Mouse (Mus musculus): Measurements from ENCODE around the gene Uvrag.

Gene Uvrag

GRCm38 (mm10) chr7:98937079-98937813 lies 203.7 kb downstream of the Uvrag start:
- ATAC-seq (ENCODE audit: low TSS enrichment) = no peak

GRCm38 (mm10) chr7:98935757-98936156 lies 205.2 kb downstream of the Uvrag start:
- ATAC-seq (ENCODE audit: low TSS enrichment) = no peak

- no peak for ATAC-seq (ENCODE audit: low TSS enrichment)
These were observed 205.7 kb downstream of the Uvrag start for GRCm38 (mm10) chr7:98935193-98935592.

- no peak for ATAC-seq (ENCODE audit: low TSS enrichment)
These were observed 212.5 kb downstream of the Uvrag start for GRCm38 (mm10) chr7:98928336-98929025.

- no peak for ATAC-seq (ENCODE audit: low TSS enrichment)
These were observed 213.9 kb downstream of the Uvrag start for GRCm38 (mm10) chr7:98926906-98927528.

GRCm38 (mm10) chr7:98924380-98924869 lies 216.5 kb downstream of the Uvrag start:
- peak; percentile 47 for ATAC-seq (ENCODE audit: low TSS enrichment)

DNA sequence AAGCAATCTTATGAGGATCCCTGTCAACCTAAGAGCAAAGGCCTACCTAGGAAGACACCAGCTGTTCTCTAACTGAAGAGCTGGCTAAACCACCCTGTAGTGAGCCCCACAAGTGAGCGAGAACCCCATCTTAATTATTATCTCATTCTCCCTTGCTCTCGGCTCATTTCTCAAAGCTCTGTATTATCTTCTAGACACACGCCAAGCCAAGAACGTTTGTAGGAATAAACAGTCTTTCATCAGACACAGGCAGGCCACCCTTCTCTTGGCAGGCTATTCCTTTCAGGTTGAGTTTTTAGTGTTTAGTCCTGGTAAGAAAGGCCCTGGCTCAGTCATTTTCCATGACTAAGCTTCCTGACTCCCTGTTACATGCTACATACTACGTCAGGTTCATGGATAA lies 218.0 kb downstream of the Uvrag start:
- no peak for ATAC-seq (ENCODE audit: low TSS enrichment)

DNA sequence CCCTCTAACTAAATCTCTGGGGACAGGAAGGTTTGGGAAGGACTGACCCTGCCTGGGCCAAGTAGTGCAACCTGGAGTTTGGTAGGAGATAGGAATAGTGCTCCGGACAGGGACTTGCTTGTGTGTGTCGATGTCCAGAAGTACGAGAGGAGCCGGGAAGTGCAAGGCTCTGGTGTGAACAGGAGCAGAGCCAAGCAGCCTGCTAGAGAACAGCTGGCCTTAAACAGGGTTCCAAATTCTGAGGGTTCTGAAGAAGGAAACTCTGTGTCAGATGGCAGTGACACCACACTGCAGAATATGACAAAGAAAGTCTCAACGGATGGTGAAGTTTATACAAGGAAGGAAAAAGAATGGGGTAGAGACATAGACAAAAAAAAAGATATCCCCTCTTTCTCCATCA lies 223.5 kb downstream of the Uvrag start:
- ATAC-seq (ENCODE audit: low TSS enrichment) = no peak

DNA sequence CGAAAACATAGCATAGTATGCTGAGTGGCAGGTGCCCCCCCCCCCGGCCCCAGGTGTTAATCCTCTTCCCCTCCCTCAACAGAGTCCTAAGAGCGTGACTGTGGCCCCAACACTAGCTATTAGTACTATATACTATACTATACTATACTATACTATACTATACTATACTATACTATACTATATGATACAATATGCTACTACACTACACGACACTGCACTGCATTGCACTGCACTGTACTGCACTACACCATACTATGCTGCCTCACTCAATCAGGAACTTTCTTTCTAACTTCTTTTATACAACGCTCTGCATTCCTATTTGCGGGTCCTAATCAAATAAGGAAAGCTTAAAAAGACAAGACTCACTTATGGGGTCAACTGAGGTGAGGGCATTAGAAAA lies 224.4 kb downstream of the Uvrag start:
- ATAC-seq (ENCODE audit: low TSS enrichment) = no peak

DNA sequence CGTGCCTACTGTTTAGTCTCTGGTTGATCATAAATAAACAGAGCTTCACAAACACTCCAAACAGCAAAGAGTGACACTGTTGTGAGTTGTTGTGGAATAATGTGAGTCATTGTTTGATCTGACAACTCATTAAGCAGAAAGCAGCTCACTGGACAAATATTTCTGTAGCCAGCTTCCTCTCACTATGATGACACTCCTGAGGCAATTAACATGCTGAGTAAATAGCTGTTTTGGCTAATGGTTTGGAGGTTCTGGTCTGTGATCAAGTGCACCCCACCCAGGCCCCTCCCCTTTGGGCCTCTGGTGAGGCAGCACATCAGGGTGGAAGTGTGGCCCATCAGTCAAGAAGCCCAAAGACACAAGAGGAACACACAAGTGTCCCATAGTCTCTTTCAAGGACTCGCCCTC lies 228.0 kb downstream of the Uvrag start:
- ATAC-seq (ENCODE audit: low TSS enrichment) = no peak

DNA sequence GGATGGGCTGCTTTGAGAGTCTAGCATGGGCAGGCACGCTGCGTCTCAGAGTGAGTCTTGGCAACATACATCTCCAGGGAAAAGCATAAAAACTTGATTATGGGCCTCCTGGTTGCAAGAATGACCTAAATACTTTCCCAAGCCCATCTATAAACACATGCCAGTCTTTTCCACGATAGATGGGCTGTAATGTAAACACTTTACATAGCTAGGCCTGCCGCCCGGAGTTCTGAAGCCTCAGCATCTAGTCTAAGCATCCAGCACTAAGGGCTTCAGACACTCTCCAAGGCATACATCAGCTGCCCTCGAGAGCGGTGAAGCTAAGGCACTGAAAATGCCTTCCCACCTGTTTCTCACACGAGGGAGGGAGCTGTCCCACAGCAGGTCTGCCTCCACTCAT lies 229.7 kb downstream of the Uvrag start:
- ATAC-seq (ENCODE audit: low TSS enrichment) = no peak

DNA sequence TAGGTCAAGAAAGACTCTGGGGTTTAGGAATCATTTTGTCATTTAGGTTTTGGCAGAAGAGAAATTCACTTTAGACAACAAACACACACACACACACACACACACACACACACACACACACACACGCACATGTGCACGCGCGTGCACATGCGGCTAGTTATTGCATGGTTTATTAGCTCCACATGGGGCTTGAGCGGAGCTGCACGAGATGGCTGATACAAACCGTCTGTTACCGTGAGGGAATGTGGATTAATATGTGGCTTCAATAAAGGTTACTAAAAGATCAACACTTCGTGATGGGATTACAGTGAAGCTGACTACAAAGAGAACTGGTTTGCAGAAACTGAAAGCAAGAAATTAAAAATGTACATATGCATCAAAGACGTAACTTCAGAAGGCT lies 230.2 kb downstream of the Uvrag start:
- no peak for ATAC-seq (ENCODE audit: low TSS enrichment)

DNA sequence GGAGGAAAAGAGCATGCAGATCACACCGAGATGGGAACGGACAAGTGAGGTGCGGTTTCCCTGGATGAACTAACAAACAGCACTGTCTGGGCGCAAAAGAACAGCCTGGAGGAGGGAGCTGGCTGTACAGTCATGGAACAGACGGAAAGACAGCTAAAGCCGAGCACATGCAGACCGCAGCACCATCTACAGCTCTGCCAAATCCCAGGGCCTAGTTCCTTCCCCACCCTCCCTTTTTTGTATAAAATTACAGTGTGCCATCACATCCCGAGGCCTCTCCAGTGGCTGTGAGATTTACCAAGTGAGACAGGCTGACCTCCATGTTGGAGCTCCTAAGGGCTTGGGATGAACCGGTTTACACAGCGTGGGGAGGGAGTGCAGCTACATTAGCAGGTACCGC lies 230.8 kb downstream of the Uvrag start:
- ATAC-seq (ENCODE audit: low TSS enrichment) = peak; percentile 82

- ATAC-seq (ENCODE audit: low TSS enrichment) = no peak
These were observed 233.5 kb downstream of the Uvrag start for GRCm38 (mm10) chr7:98907476-98907875.

- ATAC-seq (ENCODE audit: low TSS enrichment) = no peak
These were observed 236.1 kb downstream of the Uvrag start for GRCm38 (mm10) chr7:98904659-98905362.

- no peak for ATAC-seq (ENCODE audit: low TSS enrichment)
These were observed 237.1 kb downstream of the Uvrag start for GRCm38 (mm10) chr7:98903884-98904283.

DNA sequence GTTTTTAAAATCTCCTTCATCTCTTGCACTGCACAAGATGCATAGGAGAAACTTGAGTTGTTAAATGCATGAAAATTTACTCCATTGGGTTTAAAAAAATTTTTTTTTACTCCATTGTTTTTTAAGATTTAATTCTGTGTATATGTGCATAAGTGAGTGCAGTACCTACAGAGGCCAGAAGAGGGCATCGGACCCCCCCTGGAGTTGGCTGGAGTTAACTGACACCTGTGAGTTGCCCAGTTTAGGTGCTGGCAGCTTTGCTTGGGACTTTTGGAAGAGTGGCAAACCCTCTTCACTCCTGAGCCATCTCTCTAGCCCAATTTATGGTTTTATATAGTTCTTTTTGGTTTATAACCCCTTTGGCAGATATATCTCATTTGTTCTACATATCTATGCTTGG lies 239.8 kb downstream of the Uvrag start:
- no peak for ATAC-seq (ENCODE audit: low TSS enrichment)

GRCm38 (mm10) chr7:98899815-98900214 lies 241.1 kb downstream of the Uvrag start:
- ATAC-seq (ENCODE audit: low TSS enrichment) = no peak

- peak; percentile 85 for ATAC-seq (ENCODE audit: low TSS enrichment)
These were observed 243.6 kb downstream of the Uvrag start for GRCm38 (mm10) chr7:98897323-98897722.

- ATAC-seq (ENCODE audit: low TSS enrichment) = peak; percentile 55
These were observed 245.3 kb downstream of the Uvrag start for GRCm38 (mm10) chr7:98895501-98896095.

DNA sequence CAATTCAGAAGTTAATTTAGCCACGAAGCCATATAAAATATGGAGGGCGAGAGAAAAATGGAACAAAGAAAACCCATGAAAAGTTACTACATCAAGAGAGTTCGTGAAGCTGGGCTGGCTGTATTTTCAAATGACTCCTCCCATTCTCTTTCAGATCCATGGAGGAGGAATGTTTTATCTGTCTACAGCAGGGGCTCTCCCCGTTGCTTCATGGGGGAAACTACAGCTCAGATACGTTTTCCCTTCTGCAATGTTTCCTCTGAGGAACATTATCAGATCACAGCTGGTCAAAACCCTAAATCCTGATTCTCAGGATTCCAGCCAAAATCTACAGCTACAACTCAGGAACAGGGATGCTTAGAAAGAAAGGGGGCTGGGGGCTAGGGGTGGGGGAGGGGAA lies 246.2 kb downstream of the Uvrag start:
- ATAC-seq (ENCODE audit: low TSS enrichment) = no peak

GRCm38 (mm10) chr7:98894305-98894704 lies 246.6 kb downstream of the Uvrag start:
- ATAC-seq (ENCODE audit: low TSS enrichment) = no peak
